9 mouse cellular contexts compared by ENCODE assay signal in the genomic region with DNA sequence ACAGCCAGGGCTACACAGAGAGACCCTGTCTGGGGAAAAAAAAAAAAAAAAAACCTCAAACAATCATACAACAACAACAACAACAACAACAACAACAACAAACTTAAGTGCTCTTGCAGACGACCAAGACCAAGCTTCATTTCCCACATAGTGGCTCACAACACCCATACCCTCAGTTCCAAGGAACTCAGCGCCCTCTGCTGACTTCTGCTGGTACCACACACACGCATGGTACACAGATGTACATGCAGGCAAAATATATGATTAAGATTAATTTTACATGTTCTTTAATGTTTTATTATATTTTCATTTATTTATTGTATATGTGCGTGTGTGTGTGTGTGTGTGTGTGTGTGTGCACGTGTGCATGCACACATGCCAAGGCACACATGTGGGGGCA. TPM values are rescaled to one million over a fixed set of nuclear protein-coding genes. Genes with fewer than 3 reads are reported as not detected.
DNase-seq lines count a peak whose midpoint lies in the region; ATAC-seq and TF ChIP-seq lines count a peak whose summit lies in the region.
"Had no signal": no experiment of that assay in that cellular context is flagged by ENCODE, and none has a peak within 500 bp of the region (broad histone marks: within the 10 kb centered on the region; RNA-seq: fewer than 3 reads in every experiment).

No protein-coding gene starts in this region.

- no peaks in the 10 kb centered on the region for H3K4me1 ChIP-seq in lung, postnatal 0 days (ENCODE audit: insufficient read depth, low read depth, low read length)
- H3K4me1 ChIP-seq in heart, embryonic 12.5 days (replicated peaks): peaks cover 21% of the 10 kb centered on the region

- no peaks in the 10 kb centered on the region for H3K27me3 ChIP-seq in lung, postnatal 0 days (replicated peaks; ENCODE audit: insufficient read depth, low read length)
- H3K27me3 ChIP-seq in heart, embryonic 12.5 days (replicated peaks): no peaks in the 10 kb centered on the region

- intact Hi-C loops in left cerebral cortex, adult 2 months (cut with DNase I): no loop called here

- peaks cover 9% of the 10 kb centered on the region; the same call in 1 of the 2 replicates for H3K36me3 ChIP-seq in lung, postnatal 0 days (ENCODE audit: insufficient read depth, low read length)
- H3K36me3 ChIP-seq in heart, embryonic 12.5 days: peaks cover 9% of the 10 kb centered on the region

- no peak overlapping the region for H3K4me2 ChIP-seq in lung, postnatal 0 days (replicated peaks; ENCODE audit: low read depth, low read length)
- H3K4me2 ChIP-seq in heart, embryonic 12.5 days: no peak overlapping the region

- no peak overlapping the region for H3K4me3 ChIP-seq in left cerebral cortex, adult 2 months
- no peak overlapping the region for H3K4me3 ChIP-seq in lung, postnatal 0 days (ENCODE audit: low read depth, low read length)
- H3K4me3 ChIP-seq in heart, embryonic 12.5 days: no peak overlapping the region

- H3K9ac ChIP-seq in lung, postnatal 0 days (replicated peaks; ENCODE audit: low read depth): no peak overlapping the region
- no peak overlapping the region for H3K9ac ChIP-seq in heart, embryonic 12.5 days

- no peak for TF ChIP-seq EP300 in lung, postnatal 0 days (IDR thresholded peaks at IDR 0.05)

- whole genome bisulfite sequencing in lung, postnatal 0 days: 72% methylated on average over 5 of the region's 5 CpGs
- 73% methylated on average over 5 of the region's 5 CpGs for WGBS in heart, embryonic 12.5 days

- no peaks in the 10 kb centered on the region for H3K9me3 ChIP-seq in lung, postnatal 0 days (ENCODE audit: low read length)
- H3K9me3 ChIP-seq in heart, embryonic 12.5 days (replicated peaks): 0 out of 2 replicates have a peak, but pooled peaks cover 4% of the 10 kb centered on the region

- no peak for ATAC-seq in lung, postnatal 0 days
- no peak for ATAC-seq in heart, embryonic 12.5 days (ENCODE audit: insufficient number of reproducible peaks, low FRiP score)

- TF ChIP-seq CTCF in left cerebral cortex, adult 2 months (IDR thresholded peaks at IDR 0.05): peak; percentile 41
- peak; percentile 71 for TF ChIP-seq CTCF in lung, postnatal 0 days (IDR thresholded peaks at IDR 0.05)

- DNase-seq in cerebellum, postnatal 25 days: peak; percentile 52 to 69
- no peak for DNase-seq in cerebellum, adult 9-10 months
- no peak for DNase-seq in left cerebral cortex, adult 2 months (ENCODE audit: extremely low spot score in 1 of 2, low spot score in 2 of 2)
- DNase-seq in left cerebral cortex, adult 8-10 months (ENCODE audit: low spot score in 2 of 2): no peak
- DNase-seq in R1 (ENCODE audit: low read depth, low spot score): peak; percentile 83
- DNase-seq in lung, postnatal 0 days (ENCODE audit: low spot score): peak; percentile 31
- peak; percentile 89 for DNase-seq in thymus, postnatal 4 days

- no peak overlapping the region for H3K27ac ChIP-seq in left cerebral cortex, adult 2 months
- no peak overlapping the region for H3K27ac ChIP-seq in lung, postnatal 0 days (ENCODE audit: low read length)
- H3K27ac ChIP-seq in heart, embryonic 12.5 days (ENCODE audit: poor library complexity, severe bottlenecking): no peak overlapping the region

RNA-seq across cellular contexts. Expression of gene E2f1, which starts 16.7 kb away (rescaled TPM):
- total RNA-seq in left cerebral cortex, adult 2 months (2021): 10 to 100 TPM in 1 of 2 experiments, 1 to 10 TPM in 1; 10.0 to 11.5 TPM
- total RNA-seq in left cerebral cortex, adult 8-10 months (2022): 10 to 100 TPM; 10.5 to 13.9 (median 13.1) TPM
- polyA plus RNA-seq in lung, postnatal 0 days (2015; fragmentation: Nextera tagmentation; extraction: Ambion mirVana): 5.4 and 7.5 TPM in 2 replicates
- 21.7 and 21.8 TPM in 2 replicates for polyA plus RNA-seq in heart, embryonic 12.5 days (2016; fragmentation: Nextera tagmentation; extraction: Ambion mirVana)

RNA-seq across cellular contexts. Expression of gene Pxmp4, which starts 17.1 kb away (rescaled TPM):
- 10 to 100 TPM; 12.8 to 14.2 TPM for total RNA-seq in left cerebral cortex, adult 2 months (2021)
- 10 to 100 TPM; 13.2 to 15.2 (median 14.1) TPM for total RNA-seq in left cerebral cortex, adult 8-10 months (2022)
- polyA plus RNA-seq in lung, postnatal 0 days (2015; fragmentation: Nextera tagmentation; extraction: Ambion mirVana): 29.0 and 33.5 TPM in 2 replicates
- 18.9 and 20.5 TPM in 2 replicates for polyA plus RNA-seq in heart, embryonic 12.5 days (2016; fragmentation: Nextera tagmentation; extraction: Ambion mirVana)

RNA-seq across cellular contexts. Expression of gene Zfp341, which starts 26.7 kb away (rescaled TPM):
- 10 to 100 TPM; 11.1 to 11.7 TPM for total RNA-seq in left cerebral cortex, adult 2 months (2021)
- 10 to 100 TPM in 3 of 4 experiments, 1 to 10 TPM in 1; 9.5 to 10.9 (median 10.2) TPM for total RNA-seq in left cerebral cortex, adult 8-10 months (2022)
- polyA plus RNA-seq in lung, postnatal 0 days (2015; fragmentation: Nextera tagmentation; extraction: Ambion mirVana): 0.76 and 1.0 TPM in 2 replicates
- 0.78 and 0.82 TPM in 2 replicates for polyA plus RNA-seq in heart, embryonic 12.5 days (2016; fragmentation: Nextera tagmentation; extraction: Ambion mirVana)

RNA-seq across cellular contexts. Expression of gene 4930519P11Rik, which starts 26.8 kb away (rescaled TPM):
- total RNA-seq in left cerebral cortex, adult 2 months (2021): not detected
- not detected for total RNA-seq in left cerebral cortex, adult 8-10 months (2022)
- polyA plus RNA-seq in lung, postnatal 0 days (2015; fragmentation: Nextera tagmentation; extraction: Ambion mirVana): 0.40 and 0.61 TPM in 2 replicates
- 0.64 TPM in 1 of 2 replicates, not detected in the other for polyA plus RNA-seq in heart, embryonic 12.5 days (2016; fragmentation: Nextera tagmentation; extraction: Ambion mirVana)
- polyA plus RNA-seq: heart, embryonic 16.5 days had no signal

RNA-seq across cellular contexts. Expression of gene Necab3, which starts 27.7 kb away (rescaled TPM):
- 10 to 100 TPM; 79.3 to 82.7 TPM for total RNA-seq in left cerebral cortex, adult 2 months (2021)
- 10 to 100 TPM; 76.7 to 90.9 (median 82.4) TPM for total RNA-seq in left cerebral cortex, adult 8-10 months (2022)
- polyA plus RNA-seq in lung, postnatal 0 days (2015; fragmentation: Nextera tagmentation; extraction: Ambion mirVana): 0.81 and 1.4 TPM in 2 replicates
- polyA plus RNA-seq in heart, embryonic 12.5 days (2016; fragmentation: Nextera tagmentation; extraction: Ambion mirVana): 0.27 and 0.87 TPM in 2 replicates

Comparison
In these comparisons a context has a peak if more than half of its experiments do, and no peak if none do; other contexts are left out.
1. DNase-seq: peak in cerebellum, postnatal 25 days (2 of 2), R1 (single experiment), lung, postnatal 0 days (single experiment) and thymus, postnatal 4 days (single experiment); none in cerebellum, adult 9-10 months (single experiment), left cerebral cortex, adult 2 months (0 of 2) and left cerebral cortex, adult 8-10 months (0 of 2).